Mouse (Mus musculus) midbrain, embryonic 15.5 days (tissue): ENCODE measurements at regions not wholly inside any gene's neighbourhood (a gene's known extent, or its start where the extent isn't known, plus 50 kb on each side); places are given as distances from the start of the nearest gene placed in this dataset.

Experiments used
- ATAC-seq: fragments of 200-750 bp; cut with Nextera tagmentation; replicated peaks from 2 replicates; pipeline ENCODE4 v1.8.0; 2017; ENCODE audit warnings: moderate TSS enrichment
- H3K27ac ChIP-seq: fragments of 300-500 bp; sonication (generic); 2 replicates; pipeline ENCODE4 v1.5.1; 2015; ENCODE audit warnings: mild to moderate bottlenecking, inconsistent platforms
- H3K27me3 ChIP-seq: fragments of 300-500 bp; sonication (generic); replicated peaks from 2 replicates; pipeline ENCODE4 v1.6.1; 2015; ENCODE audit warnings: inconsistent platforms
- H3K36me3 ChIP-seq: fragments of 300-500 bp; sonication (generic); replicated peaks from 2 replicates; pipeline ENCODE4 v1.6.1; 2015; ENCODE audit warnings: inconsistent platforms
- H3K4me1 ChIP-seq: fragments of 300-500 bp; sonication (generic); 2 replicates; pipeline ENCODE4 v1.6.1; 2015; ENCODE audit warnings: inconsistent platforms
- H3K4me2 ChIP-seq: fragments of 300-500 bp; sonication (generic); 2 replicates; pipeline ENCODE4 v1.6.1; 2015; ENCODE audit warnings: inconsistent platforms, mild to moderate bottlenecking, moderate library complexity
- H3K4me3 ChIP-seq: fragments of 300-500 bp; sonication (generic); 2 replicates; pipeline ENCODE4 v1.5.1; 2015; ENCODE audit warnings: mild to moderate bottlenecking, inconsistent platforms
- H3K9ac ChIP-seq: fragments of 300-500 bp; sonication (generic); 2 replicates; pipeline ENCODE4 v1.6.1; 2015; ENCODE audit warnings: mild to moderate bottlenecking, inconsistent platforms
- H3K9me3 ChIP-seq: fragments of 300-500 bp; sonication (generic); 2 replicates; pipeline ENCODE4 v1.6.1; 2016; ENCODE audit warnings: inconsistent platforms
- WGBS: fragments of 180-500 bp; shearing (Covaris S2); methylation state at CpG from one replicate; pipeline ENCODE4 v1.1.7; 2015; ENCODE audit warnings: mixed read lengths; 5-methylcytosine and 5-hydroxymethylcytosine counted together

DNA sequence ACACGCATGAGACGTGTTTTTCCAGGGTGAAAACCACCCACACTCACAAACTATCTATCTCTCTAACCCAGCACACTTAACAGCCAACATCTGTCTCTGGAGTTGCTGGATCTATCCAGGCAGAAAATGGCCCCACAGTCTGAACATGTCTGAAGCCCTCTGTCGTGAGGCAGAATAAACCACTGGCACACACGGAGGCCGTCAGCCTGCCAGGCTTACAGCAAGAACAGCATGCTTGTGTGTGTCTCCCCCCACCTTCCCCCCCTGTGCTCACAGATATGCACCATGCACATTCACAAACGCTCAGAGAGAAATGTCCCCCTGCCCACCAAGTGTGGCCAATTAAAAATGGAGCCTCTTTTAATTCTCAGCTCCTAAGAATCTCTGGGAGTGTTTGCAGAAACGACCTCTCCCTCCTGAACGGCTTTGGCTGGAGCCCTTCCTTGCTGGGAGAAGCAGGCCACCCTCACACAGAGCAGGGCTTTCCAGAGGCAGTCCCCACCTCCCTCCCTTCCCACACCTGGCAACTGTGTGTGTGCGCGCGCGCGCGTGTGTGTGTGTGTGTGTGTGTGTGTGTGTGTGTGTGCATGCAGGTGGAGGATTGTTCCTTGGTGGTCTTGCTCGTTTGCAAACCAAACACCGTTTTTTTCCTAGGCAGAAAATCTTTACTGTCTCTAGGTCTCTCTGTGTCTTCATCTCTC, 88.7 kb downstream of the Edn3 start:
- Histone ChIP-seq H3K9ac (no peak overlapping the region), H3K27ac (peak overlapping the region; percentile 62; the same call in 1 of the 2 replicates)
- WGBS = 53% methylated on average over 16 of the region's 16 CpGs

DNA sequence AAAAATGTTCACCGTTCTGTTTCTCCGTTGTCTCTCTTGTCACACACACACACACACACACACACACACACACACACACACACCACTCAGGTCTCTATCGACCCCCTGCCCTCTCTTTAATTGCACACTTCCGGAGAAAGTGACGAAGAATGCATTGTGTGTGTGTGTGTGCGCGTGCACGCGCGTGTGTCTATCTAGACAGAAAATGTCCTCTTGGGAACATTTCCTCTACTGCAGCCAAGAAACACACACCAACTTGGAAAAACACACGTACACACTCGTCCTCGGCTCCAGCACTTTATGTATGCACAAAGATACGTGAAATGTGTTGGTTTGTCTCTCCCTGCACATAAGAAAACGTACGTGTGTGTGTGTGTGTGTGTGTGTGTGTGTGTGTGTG, 90.4 kb downstream of the Edn3 start:
- H3K4me1 ChIP-seq = peaks cover 18% of the 10 kb centered on the region
- whole genome bisulfite sequencing = 72% methylated on average over 16 of the region's 16 CpGs
- no peak overlapping the region for H3K4me3 ChIP-seq
- H3K4me2 ChIP-seq = no peak overlapping the region
- H3K27me3 ChIP-seq = no peaks in the 10 kb centered on the region
- no peak overlapping the region for H3K9ac ChIP-seq
- H3K36me3 ChIP-seq = no peaks in the 10 kb centered on the region
- H3K27ac ChIP-seq = no peak overlapping the region
- no peak for ATAC-seq
- H3K9me3 ChIP-seq = no peaks in the 10 kb centered on the region

More for the DNA sequence above, 88.7 kb downstream of the Edn3 start:
- Histone ChIP-seq H3K4me3 (no peak overlapping the region), H3K9me3 (no peaks in the 10 kb centered on the region), H3K27me3 (no peaks in the 10 kb centered on the region), H3K4me1 (peaks cover 18% of the 10 kb centered on the region), H3K4me2 (peak overlapping the region; percentile 6; the same call in 1 of the 2 replicates), H3K36me3 (no peaks in the 10 kb centered on the region)
- ATAC-seq = peak; percentile 73; the same call in 1 of the 2 replicates

DNA sequence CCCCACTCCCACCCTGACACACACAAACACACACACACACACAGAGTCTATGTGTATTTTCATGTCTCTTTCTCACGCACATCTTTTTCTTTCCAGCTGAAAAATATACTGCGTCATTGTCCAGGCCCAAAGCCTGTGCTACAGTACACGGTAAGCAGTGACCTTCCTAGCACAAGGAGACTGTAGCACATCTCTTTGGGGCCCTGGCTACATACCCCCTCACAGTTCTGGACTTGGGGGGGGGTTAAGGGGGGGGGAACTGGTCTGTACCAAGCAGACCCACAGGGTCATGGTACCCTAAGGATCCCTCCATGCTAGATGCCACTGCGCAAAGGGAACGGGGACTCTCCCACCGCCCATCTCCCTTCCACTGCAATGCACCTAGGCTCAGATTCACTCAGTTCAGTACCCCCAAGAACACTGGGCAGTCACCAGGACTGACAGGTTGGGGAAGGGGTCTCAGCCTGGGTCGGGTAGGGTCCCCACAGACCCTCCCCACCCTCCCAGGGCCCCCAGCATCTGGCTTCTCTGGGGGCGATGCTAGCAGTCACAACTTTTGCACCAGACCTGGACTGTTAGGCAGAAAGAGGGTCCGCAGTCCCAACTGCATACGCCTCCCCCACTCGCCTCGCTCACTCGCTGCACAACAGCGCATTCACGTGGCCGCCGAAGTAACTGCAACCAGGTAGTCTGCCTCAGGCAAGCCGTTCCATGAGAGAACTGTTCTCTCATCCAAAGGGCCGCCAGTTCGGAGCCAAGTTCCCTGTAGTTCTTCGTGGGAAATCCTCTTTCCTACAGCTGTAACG, 91.3 kb downstream of the Edn3 start:
- Histone ChIP-seq H3K4me3 (no peak overlapping the region), H3K36me3 (no peaks in the 10 kb centered on the region), H3K9ac (no peak overlapping the region), H3K4me2 (no peak overlapping the region), H3K27ac (peak overlapping the region; percentile 12; the same call in 1 of the 2 replicates), H3K27me3 (no peaks in the 10 kb centered on the region), H3K4me1 (peaks cover 18% of the 10 kb centered on the region), H3K9me3 (no peaks in the 10 kb centered on the region)
- peak; percentile 63 for ATAC-seq
- 15% methylated on average over 22 of the region's 22 CpGs for WGBS

DNA sequence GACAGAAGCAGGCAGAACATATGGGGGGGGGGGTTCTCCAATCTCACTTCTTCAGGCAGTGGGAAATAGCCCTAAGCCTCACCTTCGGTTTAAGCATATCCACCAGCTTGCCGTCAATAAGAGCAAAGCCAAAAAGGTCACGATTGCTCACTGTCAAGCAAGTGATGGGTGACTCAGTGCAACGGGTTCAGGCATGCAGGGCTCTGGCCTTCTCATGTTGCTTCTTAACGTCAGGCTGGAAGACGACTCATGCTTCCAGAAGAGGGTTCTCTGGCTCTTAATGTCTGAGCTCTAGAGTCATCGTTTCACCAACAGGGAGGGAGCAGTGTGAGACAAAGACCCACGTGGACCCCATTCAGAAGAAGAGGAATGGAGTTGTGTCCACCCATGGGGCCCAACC, 93.4 kb downstream of the Edn3 start:
- Histone ChIP-seq H3K9ac (no peak overlapping the region), H3K4me3 (no peak overlapping the region), H3K36me3 (no peaks in the 10 kb centered on the region), H3K27me3 (no peaks in the 10 kb centered on the region), H3K4me2 (no peak overlapping the region), H3K4me1 (peaks cover 22% of the 10 kb centered on the region), H3K27ac (no peak overlapping the region), H3K9me3 (no peaks in the 10 kb centered on the region)
- no peak for ATAC-seq
- WGBS = 89% methylated on average over 8 of the region's 8 CpGs

DNA sequence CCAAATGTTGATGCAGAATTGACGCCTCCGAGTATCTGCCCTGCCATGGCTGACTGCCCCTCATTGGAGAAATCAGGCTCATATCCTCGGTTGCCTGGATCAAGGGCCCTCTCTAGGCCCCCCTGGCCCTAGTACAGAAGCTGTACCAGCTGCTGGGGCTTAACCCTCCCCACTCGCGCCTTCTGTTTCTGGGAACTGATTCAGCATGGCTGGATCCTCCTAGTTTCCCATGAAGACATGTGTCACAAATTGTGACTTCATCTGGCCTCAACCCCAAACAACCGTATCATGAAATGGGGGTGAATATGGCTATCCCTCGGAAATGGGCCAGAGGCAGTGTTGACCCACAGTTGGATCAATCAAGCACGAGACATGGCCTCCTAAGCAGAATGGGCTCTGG, 95.1 kb downstream of the Edn3 start:
- no peaks in the 10 kb centered on the region for H3K36me3 ChIP-seq
- no peaks in the 10 kb centered on the region for H3K9me3 ChIP-seq
- no peak for ATAC-seq
- no peak overlapping the region for H3K4me2 ChIP-seq
- no peaks in the 10 kb centered on the region for H3K27me3 ChIP-seq
- 75% methylated on average over 8 of the region's 8 CpGs for WGBS
- H3K4me1 ChIP-seq = peaks cover 13% of the 10 kb centered on the region
- H3K4me3 ChIP-seq = no peak overlapping the region
- H3K9ac ChIP-seq = no peak overlapping the region
- H3K27ac ChIP-seq = no peak overlapping the region

DNA sequence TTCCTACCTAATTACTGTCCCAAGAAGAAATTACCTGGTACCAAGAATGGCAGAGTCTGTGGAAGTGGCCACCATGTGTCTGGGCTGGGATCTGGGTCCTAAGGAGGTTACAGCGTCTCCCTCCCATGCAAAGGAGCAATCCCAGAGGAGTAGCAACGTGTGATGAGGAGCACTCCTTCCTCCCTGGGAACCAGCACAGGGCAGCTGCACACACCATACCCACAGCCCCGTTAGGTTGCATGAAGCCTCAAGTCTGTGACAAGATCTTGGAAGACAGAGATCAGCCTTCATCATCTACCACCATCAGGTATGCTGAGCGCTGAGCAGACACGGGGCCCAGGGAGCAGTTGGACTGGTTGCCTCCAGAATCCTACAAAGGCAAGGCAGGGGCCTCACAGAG, 95.7 kb downstream of the Edn3 start:
- WGBS = 87% methylated on average over 5 of the region's 5 CpGs
- Histone ChIP-seq H3K4me2 (no peak overlapping the region), H3K36me3 (no peaks in the 10 kb centered on the region), H3K4me1 (peaks cover 13% of the 10 kb centered on the region), H3K27ac (no peak overlapping the region), H3K9me3 (no peaks in the 10 kb centered on the region), H3K27me3 (no peaks in the 10 kb centered on the region), H3K9ac (no peak overlapping the region), H3K4me3 (no peak overlapping the region)
- ATAC-seq = no peak

DNA sequence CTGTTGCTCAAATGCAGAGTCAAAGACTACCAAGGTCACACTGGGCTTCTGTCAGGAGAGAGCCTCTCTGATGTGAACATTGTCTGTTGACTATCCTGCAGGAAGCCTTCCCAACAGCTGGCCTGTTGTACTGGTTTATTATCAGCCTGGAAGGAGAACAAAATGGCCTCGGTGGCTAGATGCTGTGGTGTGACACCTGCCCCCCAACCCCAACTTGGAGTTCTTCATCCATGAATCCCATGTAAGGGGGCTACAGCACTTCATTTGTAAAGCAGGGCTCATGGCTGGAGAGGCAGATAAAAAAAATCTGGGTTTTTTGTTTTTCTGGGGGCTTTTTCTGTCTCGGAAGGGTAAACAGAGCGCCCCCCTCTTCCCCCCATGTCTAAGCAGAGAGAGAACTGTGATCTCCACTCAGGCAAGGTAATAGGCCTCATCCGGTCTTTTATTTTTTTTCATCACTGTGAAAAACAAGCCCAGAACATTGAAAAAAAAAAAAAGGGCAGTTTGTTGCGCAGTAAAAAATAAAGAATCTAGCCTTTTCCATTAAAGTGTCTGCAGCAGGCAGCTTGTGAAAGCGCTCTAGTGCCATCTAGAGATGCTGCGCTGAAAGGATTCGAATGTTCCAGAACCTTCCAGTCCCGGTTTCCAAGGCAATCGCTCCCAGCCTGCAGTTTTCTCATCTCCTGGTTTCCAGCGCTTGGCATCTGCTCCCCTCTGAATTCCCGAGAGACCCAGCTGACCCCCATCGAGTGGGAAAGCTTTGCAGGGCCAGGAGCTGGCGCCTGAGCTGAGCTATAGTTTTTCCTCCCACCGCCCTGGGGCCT, 97.8 kb downstream of the Edn3 start:
- no peaks in the 10 kb centered on the region for H3K27me3 ChIP-seq
- peaks cover 13% of the 10 kb centered on the region for H3K4me1 ChIP-seq
- H3K4me3 ChIP-seq = no peak overlapping the region
- no peaks in the 10 kb centered on the region for H3K36me3 ChIP-seq
- ATAC-seq = peak; percentile 77
- 22% methylated on average over 15 of the region's 15 CpGs for WGBS
- peak overlapping the region; percentile 36 for H3K9ac ChIP-seq
- H3K9me3 ChIP-seq = no peaks in the 10 kb centered on the region
- H3K27ac ChIP-seq = peak overlapping the region; percentile 79
- no peak overlapping the region for H3K4me2 ChIP-seq

DNA sequence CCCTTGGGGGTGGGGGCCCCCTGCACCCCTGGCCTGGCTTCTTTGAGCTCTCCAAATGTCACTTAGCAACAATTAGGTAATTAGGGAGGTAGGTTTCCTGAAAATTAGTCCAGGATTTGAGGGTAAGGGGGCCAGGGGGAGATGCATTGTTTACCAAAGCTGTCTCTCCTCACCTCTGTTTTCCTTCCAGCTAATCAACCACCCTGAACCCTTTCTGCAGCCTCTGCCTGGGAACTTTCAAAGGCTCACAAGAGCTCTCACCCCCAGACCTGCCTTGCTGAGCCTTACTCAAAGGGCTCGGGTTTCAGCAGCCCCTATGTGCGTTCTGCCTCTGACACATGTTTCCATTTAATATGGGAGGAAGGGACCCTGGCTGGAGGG, 98.4 kb downstream of the Edn3 start:
- Histone ChIP-seq H3K4me2 (no peak overlapping the region), H3K9ac (peak overlapping the region; percentile 36), H3K27me3 (no peaks in the 10 kb centered on the region), H3K4me3 (no peak overlapping the region), H3K9me3 (no peaks in the 10 kb centered on the region), H3K36me3 (no peaks in the 10 kb centered on the region), H3K27ac (peak overlapping the region; percentile 79), H3K4me1 (peaks cover 13% of the 10 kb centered on the region)
- WGBS = 3% methylated on average over 2 of the region's 2 CpGs
- ATAC-seq = peak; percentile 70

DNA sequence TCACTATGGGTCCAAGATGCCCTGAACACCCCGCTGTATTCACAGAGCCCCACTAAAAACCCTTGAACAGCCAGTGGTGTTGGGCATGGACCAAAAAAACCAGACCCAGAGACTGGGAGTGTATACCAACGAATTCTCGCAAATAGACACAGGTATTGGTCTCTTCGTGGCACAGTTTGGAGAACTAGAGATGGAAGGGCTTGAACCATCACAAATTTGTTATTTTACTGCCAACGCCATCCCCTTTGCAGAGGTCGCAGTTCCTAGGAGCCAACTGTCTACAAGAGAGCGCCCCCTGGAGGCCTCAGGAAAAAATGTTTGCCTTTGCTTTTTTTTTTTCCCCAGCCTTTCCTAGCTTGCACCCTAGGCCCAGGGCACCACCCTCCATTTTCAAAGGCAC, 99.1 kb downstream of the Edn3 start:
- no peak overlapping the region for H3K4me2 ChIP-seq
- no peaks in the 10 kb centered on the region for H3K27me3 ChIP-seq
- H3K9ac ChIP-seq = no peak overlapping the region
- 37% methylated on average over 7 of the region's 7 CpGs for WGBS
- no peaks in the 10 kb centered on the region for H3K36me3 ChIP-seq
- ATAC-seq = no peak
- no peaks in the 10 kb centered on the region for H3K9me3 ChIP-seq
- no peak overlapping the region for H3K4me3 ChIP-seq
- no peak overlapping the region for H3K27ac ChIP-seq
- peaks cover 13% of the 10 kb centered on the region for H3K4me1 ChIP-seq

DNA sequence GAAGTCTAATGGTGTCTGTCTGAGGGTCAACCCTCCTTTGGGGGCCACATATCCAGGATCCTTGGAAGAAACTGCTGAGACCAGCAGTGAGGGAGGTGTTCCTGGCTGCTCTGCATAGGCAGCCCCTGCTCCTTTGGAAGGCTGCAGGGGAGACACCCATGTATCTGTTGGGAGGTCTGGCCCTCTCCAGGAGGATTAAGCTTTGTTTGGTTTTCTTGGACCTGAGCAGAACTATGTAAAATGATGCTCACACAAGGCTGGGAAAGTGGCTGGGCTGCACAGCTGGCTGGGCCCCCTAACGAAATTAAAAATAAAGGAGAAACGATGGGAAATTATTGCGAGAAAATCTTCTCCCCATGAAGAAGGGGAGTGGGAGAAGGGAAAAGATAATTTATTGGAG, 104.2 kb downstream of the Edn3 start:
- Histone ChIP-seq H3K27me3 (no peaks in the 10 kb centered on the region), H3K4me3 (no peak overlapping the region)
- 66% methylated on average over 3 of the region's 3 CpGs for WGBS

DNA sequence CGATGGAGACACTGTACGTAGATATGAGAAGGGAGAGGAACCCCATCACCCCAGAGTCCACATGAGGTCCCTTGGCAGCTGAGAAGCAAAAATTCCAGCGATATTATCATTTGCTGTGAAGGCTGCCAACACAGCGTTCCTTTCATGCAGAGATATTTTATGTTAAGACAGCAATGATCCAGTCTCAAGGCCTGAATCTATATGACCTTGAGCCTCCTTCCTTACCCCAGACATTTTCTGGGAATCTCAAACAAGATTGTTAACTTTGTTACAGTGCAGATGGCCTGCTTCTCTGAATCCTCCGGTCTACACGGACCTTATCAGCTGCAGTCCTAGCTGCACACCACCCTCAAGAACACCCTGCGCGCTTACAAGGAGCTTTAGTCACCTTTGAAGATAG, 106.1 kb downstream of the Edn3 start:
- no peak overlapping the region for H3K27ac ChIP-seq
- no peak for ATAC-seq
- H3K4me2 ChIP-seq = no peak overlapping the region
- H3K27me3 ChIP-seq = no peaks in the 10 kb centered on the region
- no peak overlapping the region for H3K9ac ChIP-seq
- no peaks in the 10 kb centered on the region for H3K36me3 ChIP-seq
- WGBS = 90% methylated on average over 8 of the region's 8 CpGs
- H3K4me1 ChIP-seq = no peaks in the 10 kb centered on the region
- no peak overlapping the region for H3K4me3 ChIP-seq
- no peaks in the 10 kb centered on the region for H3K9me3 ChIP-seq

More for the DNA sequence above, 104.2 kb downstream of the Edn3 start:
- H3K9me3 ChIP-seq = no peaks in the 10 kb centered on the region
- no peaks in the 10 kb centered on the region for H3K4me1 ChIP-seq
- no peak for ATAC-seq
- no peak overlapping the region for H3K4me2 ChIP-seq
- no peaks in the 10 kb centered on the region for H3K36me3 ChIP-seq
- H3K27ac ChIP-seq = no peak overlapping the region
- no peak overlapping the region for H3K9ac ChIP-seq

DNA sequence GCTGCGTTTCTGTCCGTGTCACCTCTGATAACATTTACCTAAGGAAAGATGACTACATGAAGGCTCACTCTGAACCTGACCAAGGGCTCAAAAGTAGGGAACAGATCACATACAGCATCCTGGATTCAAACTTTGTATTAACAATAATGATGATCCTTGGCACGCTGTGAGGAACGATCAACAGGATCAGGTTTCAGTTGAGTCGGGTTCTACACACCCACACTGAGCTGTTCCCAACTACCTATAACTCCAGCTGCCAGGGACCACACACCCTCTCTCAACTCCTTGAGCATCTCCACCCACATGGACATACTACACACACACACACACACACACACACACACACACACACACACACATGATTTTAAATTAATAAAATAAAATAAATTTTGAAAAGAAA, 107.0 kb downstream of the Edn3 start:
- Histone ChIP-seq H3K4me2 (no peak overlapping the region), H3K27me3 (no peaks in the 10 kb centered on the region), H3K27ac (no peak overlapping the region), H3K36me3 (no peaks in the 10 kb centered on the region), H3K9ac (no peak overlapping the region), H3K4me1 (peaks cover 4% of the 10 kb centered on the region), H3K4me3 (no peak overlapping the region), H3K9me3 (no peaks in the 10 kb centered on the region)
- no peak for ATAC-seq
- WGBS = 78% methylated on average over 5 of the region's 5 CpGs
